Mouse (Mus musculus) adrenal gland, adult 8-10 months (tissue): Measurements from ENCODE around the gene Ankrd13b. TPM values are rescaled to one million over a fixed set of nuclear protein-coding genes. Genes with fewer than 3 reads are reported as not detected.
A peak's percentile ranks its signal among the peaks of the same experiment; 100 is the strongest.
"Not testable (repeated sequence)": the region's sequence is repeated elsewhere in the genome, so short reads cannot be mapped to it uniquely, and the experiment has no call there.

ENCODE experiments used
- DNase-seq: peaks from one replicate; pipeline ENCODE4 v3.0.0; 2022
- total RNA-seq, 4 experiments: library from RNA; stranded (reverse); gene quantifications; 2 replicates each; pipeline ENCODE4 v1.2.4; 2022

Ankrd13b gene
- total RNA-seq, result 10 to 100 TPM in 2 of 4 experiments, 1 to 10 TPM in 2; 5.7 to 13.6 (median 9.3) TPM

- DNase-seq, result peak; percentile 69
Measured at GRCm38 (mm10) chr11:77489591-77490235, at the start of gene Ankrd13b. Ankrd13b (minus strand) TSS chr11:77489678.

GRCm38 (mm10) chr11:77532202-77532846, 42.8 kb upstream of the Ankrd13b start:
- DNase-seq, result no peak

GRCm38 (mm10) chr11:77530862-77531261, 41.4 kb upstream of the Ankrd13b start:
- no peak for DNase-seq

- DNase-seq, result no peak
Measured at GRCm38 (mm10) chr11:77529644-77530043, 40.2 kb upstream of the Ankrd13b start.

- not testable (repeated sequence) for DNase-seq
Measured at GRCm38 (mm10) chr11:77528420-77528819, 38.9 kb upstream of the Ankrd13b start.

- DNase-seq, result no peak
Measured at GRCm38 (mm10) chr11:77525804-77526486, 36.5 kb upstream of the Ankrd13b start.

GRCm38 (mm10) chr11:77520601-77521529, 31.4 kb upstream of the Ankrd13b start:
- DNase-seq, result no peak

- DNase-seq, result no peak
Measured at GRCm38 (mm10) chr11:77519043-77519442, 29.6 kb upstream of the Ankrd13b start, which contains the start of gene Gm10392. Gm10392 (minus strand) TSS chr11:77519198.

GRCm38 (mm10) chr11:77518051-77518798, 28.7 kb upstream of the Ankrd13b start:
- DNase-seq, result no peak

- no peak for DNase-seq
Measured at GRCm38 (mm10) chr11:77516553-77517425, 27.3 kb upstream of the Ankrd13b start.

GRCm38 (mm10) chr11:77515637-77516552, 26.4 kb upstream of the Ankrd13b start, which contains the start of gene Trp53i13:
Trp53i13 (minus strand) TSS chr11:77515980.
- DNase-seq, result no peak

GRCm38 (mm10) chr11:77514832-77515636, 25.6 kb upstream of the Ankrd13b start, which contains the start of gene Abhd15:
Abhd15 (plus strand) TSS chr11:77515121.
- peak; percentile 87 for DNase-seq

- peak; percentile 30 for DNase-seq
Measured at GRCm38 (mm10) chr11:77514281-77514831, 24.9 kb upstream of the Ankrd13b start.

- DNase-seq, result no peak
Measured at GRCm38 (mm10) chr11:77513811-77514170, 24.3 kb upstream of the Ankrd13b start.

- peak; percentile 82 for DNase-seq
Measured at GRCm38 (mm10) chr11:77512891-77513810, 23.7 kb upstream of the Ankrd13b start.

- no peak for DNase-seq
Measured at GRCm38 (mm10) chr11:77511336-77511735, 21.9 kb upstream of the Ankrd13b start.
